Mouse (Mus musculus): ENCODE measurements around the gene Paqr4. TPM values are rescaled to one million over a fixed set of nuclear protein-coding genes. Genes with fewer than 3 reads are reported as not detected.

Gene Paqr4
- polyA plus RNA-seq (2015; fragmentation: Nextera tagmentation; extraction: Ambion mirVana), result 10.5 and 12.2 TPM in 2 replicates

DNA sequence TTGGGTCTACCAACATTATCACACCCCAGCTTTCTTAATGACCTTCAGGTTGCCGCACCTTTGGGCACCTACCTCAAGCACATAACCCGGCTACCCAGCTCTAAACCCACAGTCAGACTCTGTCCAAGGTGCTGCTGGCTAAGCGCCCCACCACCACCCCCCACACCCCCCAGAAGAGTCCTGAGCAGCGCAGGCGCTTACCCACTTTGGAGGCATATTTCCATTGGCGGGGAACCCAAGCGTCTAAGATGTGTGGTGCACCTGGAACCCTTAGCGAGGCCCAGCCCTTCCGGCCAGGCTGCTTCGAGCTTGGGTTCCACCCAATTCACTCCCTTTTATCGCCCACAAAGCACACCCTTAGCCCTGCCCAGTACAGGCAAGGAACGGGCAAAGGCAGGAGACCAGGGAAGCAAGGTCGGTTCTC, at the start of gene Paqr4:
TSS of gene Paqr4 (minus strand) at position 270 of the 424 bp plus-strand sequence.

DNA sequence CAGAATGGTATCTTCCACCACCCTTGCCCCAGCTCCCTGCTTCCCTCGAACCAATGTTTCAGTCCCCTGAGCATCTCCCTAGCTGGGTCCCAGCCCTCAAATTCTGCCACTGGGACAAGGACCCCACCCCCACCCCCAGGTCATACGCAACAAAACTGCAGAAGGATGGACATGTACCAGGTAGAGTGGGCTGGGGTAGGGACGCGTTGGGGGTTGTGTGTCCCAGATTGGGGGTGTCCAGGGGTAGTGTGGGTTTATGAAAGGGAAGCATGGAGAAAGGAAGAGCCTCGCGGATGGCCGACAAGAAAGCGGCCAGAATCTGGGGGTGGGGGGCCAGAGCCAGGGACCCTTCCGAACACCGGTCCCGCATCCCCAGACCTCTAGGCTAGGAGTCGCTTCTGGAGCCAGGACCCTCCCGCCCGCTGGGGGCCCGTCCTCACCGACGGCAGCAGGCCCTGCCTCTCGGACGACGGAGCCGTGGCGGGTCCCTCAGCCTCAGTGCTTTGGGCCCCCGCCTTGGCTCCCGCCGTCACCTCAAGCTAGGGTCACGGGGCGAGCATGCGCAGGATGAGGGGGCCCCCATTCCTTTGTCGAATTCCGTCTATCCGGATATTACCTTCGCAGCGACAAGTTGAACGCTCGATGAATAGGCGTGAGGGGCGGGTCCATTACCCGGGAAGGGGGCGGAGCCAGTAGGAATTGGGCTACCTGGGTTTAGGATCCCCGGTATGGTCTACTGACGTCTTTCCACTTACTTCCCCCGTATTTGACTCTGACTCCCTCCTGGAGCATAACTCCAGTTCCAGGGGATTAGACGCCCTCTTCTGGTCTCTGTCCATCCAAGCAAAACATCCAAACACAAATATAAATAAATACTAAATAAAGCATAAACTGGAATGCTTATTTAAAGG, 45.1 kb upstream of the Paqr4 start, which contains the start of gene Flywch2:
TSS of gene Flywch2 (minus strand) at position 521 of the 911 bp plus-strand sequence.

DNA sequence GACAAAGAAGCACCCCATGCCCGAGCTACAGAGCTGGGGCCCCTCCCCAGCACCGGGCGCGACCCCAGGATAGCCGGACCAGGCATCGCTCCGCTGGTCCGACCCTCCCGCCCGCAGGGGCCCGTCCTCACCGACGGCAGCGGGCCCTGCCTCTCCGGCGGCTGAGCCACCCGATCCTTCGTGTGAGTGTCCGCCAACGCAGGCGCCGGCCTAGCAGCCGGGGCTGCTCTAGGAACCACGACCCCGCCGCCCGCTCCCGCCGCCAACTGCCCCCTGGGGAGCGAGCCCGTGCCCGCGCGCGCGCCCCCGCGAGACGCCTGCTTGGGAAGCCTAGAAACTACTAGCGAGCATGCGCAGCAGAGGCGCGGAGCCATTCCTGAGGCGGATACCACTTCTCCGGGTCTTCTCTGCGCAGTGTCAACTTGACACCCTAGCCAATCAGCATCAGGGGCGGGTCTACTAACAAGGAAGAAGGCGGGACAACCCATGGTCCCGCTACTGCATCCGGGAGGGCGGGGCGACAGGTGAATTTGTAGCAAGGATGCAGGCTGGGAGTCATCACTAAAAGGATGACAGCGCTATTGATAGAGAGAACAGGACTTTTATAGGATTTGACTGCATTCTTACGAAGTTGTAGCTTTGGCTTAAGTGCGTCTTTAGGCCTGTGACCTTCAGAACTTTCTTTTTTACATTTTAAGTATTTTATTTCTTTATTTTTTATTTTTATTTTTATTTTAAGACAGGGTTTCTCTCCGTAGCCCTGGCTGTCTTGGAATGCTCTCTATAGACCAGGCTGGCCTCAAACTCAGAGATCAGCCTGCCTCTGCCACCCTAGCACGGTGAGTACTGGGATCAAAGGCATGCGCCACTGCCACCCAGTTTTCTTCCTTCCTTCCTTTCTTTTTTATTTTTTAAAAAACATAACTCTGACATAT, 30.9 kb upstream of the Paqr4 start, which contains the start of gene Flywch1:
TSS of gene Flywch1 (minus strand) at position 319 of the 935 bp plus-strand sequence.

DNA sequence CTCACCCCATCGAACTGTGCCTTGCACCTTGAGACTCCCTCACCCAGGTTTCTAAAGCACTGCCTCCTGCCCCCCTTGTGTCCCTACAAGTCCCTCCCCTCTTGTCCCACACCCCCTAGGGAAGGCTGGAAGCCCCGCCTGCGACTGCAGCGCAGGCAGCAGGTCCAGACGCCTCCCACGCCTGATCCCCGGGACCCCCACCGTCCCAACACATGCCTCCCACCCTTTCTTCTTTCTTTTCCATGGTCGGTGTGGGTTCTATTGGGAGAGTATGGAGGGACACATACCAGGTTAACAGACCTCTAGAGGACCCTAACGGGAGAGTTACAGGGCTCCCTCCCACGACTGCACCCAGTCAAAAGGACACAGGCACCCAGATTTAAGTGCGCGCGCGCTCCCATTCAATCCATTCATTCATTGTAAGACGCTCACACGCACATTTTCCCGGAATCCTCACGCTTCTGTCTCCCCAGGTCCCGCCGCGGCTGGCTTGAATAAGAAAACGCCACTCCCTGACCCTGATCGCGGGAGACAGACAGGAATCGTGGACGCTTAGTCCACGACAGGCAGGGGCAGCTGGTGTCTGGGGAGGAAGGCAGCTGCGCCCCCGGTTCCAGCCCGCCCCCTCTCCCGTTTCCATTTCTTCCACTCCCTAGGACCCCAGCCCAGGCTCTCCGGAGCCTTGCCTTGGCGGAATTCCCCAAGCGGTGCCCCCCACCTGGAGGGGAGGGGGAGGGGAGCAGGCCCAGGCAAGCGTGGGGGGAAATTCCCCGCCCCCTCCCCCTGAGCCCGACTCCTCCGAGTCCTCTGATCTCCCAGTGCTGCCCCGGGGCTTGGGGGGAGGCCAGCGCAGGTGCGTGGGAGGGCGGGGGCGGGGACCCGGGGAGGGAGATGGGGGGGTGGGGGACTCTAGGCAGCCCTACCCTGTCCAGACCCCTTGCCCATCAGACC, 4.9 kb upstream of the Paqr4 start, which contains the start of gene Kremen2:
TSS of gene Kremen2 (minus strand) at position 533 of the 951 bp plus-strand sequence.

DNA sequence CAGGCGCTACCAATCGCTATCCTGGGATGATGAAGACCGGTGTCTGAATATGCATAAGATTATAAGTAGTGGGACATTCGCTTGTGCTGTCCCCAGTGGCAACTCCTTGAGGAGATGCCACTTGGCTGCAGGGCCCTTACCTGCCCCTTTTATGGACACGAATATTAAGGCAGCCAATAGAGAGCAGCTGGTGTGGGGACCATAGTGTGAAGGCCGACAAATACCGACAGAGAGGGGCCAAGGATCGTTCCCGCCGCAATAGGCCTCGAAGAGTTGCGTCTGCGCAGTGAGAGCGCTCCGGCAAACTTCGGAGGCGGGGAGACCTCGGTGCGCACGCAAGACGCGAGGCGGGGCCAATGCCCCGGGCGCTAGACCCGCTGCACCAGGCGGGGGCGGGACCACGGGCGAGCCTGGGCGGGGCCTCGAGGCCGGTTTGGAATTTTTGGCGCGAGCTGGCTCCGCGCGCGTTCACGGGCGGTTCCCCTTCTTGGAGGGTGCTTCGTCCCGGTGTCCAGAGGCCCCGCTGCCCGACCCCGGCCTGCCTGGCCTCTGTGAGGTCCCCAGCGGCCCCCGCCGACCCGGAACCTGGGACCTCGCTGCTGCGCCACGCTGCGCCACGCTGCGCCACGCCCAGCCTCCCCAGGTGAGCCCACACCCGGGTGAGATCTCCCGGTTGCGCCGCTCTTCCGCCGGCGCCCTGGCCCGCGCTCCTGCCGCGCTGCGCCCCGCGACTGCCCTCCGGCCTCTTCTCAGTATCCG, 14.5 kb downstream of the Paqr4 start, which contains the start of gene Pkmyt1:
TSS of gene Pkmyt1 (plus strand) at position 338 of the 759 bp plus-strand sequence.

DNA sequence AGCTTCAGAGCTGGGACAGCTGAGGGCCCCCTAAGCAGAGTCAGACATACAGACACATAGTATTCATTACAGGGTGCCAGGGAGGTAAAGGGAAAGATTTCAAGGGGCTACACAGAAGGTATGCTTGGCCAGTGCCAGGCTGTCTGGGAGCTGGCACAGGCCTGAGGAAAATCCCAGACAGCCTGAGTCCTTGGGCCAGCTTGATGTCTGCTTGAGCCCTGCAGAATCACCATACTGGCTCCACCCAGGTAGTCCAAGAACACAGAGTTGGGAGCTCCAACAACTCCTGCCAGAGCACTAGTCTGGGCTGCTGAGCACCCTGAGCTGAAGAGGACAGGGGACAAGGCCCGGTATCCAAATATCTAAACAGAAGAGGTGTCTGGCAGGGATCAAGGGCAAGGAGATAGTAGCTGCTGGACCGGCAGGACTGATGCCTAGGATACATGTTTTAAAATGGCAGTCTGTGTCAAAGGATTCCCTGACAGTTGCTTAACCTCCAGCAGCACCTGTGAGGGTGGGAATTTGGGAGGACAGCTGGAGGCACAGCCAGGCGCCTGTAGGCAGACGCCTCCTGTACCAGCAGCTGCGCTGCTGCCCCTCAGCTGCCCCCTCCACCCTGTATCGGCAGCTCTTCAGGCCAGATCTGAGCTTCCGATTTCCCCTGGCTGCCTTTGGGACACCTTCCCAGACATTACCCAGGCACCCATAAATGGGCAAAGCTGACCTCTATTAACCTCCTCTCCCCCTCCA, 18.1 kb downstream of the Paqr4 start, which contains the start of gene 1520401A03Rik:
TSS of gene 1520401A03Rik (minus strand) at position 408 of the 750 bp plus-strand sequence.

Other genes with a start within 250 kb of the Paqr4 start
- 6.9 and 8.1 TPM in 2 replicates for gene Zfp213, start 176.6 kb downstream of the Paqr4 start, polyA plus RNA-seq (2015; fragmentation: Nextera tagmentation; extraction: Ambion mirVana)
- gene Zfp13, start 141.4 kb downstream of the Paqr4 start, polyA plus RNA-seq (2015; fragmentation: Nextera tagmentation; extraction: Ambion mirVana), result 1.9 and 2.2 TPM in 2 replicates
- not detected in 2 replicates for gene Zscan10, start 140.0 kb downstream of the Paqr4 start, polyA plus RNA-seq (2015; fragmentation: Nextera tagmentation; extraction: Ambion mirVana)
- 3.0 and 4.4 TPM in 2 replicates for gene Mmp25, start 95.6 kb downstream of the Paqr4 start, polyA plus RNA-seq (2015; fragmentation: Nextera tagmentation; extraction: Ambion mirVana)
- gene Bicdl2, start 80.4 kb downstream of the Paqr4 start, polyA plus RNA-seq (2015; fragmentation: Nextera tagmentation; extraction: Ambion mirVana), result 0.11 and 0.35 TPM in 2 replicates
- gene Hcfc1r1, start 67.3 kb downstream of the Paqr4 start, polyA plus RNA-seq (2015; fragmentation: Nextera tagmentation; extraction: Ambion mirVana), result 43.1 and 43.5 TPM in 2 replicates
- 21.1 and 22.3 TPM in 2 replicates for gene Thoc6, start 67.0 kb downstream of the Paqr4 start, polyA plus RNA-seq (2015; fragmentation: Nextera tagmentation; extraction: Ambion mirVana)
- 3.4 and 4.0 TPM in 2 replicates for gene Tnfrsf12a, start 63.4 kb downstream of the Paqr4 start, polyA plus RNA-seq (2015; fragmentation: Nextera tagmentation; extraction: Ambion mirVana)
- 0.11 TPM in 1 of 2 replicates, not detected in the other for gene Cldn6, start 61.6 kb downstream of the Paqr4 start, polyA plus RNA-seq (2015; fragmentation: Nextera tagmentation; extraction: Ambion mirVana)
- gene Cldn9, start 56.8 kb downstream of the Paqr4 start, polyA plus RNA-seq (2015; fragmentation: Nextera tagmentation; extraction: Ambion mirVana), result 0.08 TPM in 2 replicates
- gene 1520401A03Rik, start 18.1 kb downstream of the Paqr4 start, polyA plus RNA-seq (2015; fragmentation: Nextera tagmentation; extraction: Ambion mirVana), result 0.11 TPM in 1 of 2 replicates, not detected in the other
- gene Pkmyt1, start 14.5 kb downstream of the Paqr4 start, polyA plus RNA-seq (2015; fragmentation: Nextera tagmentation; extraction: Ambion mirVana), result 37.2 and 39.2 TPM in 2 replicates
- not detected in 2 replicates for gene Kremen2, start 5.0 kb upstream of the Paqr4 start, polyA plus RNA-seq (2015; fragmentation: Nextera tagmentation; extraction: Ambion mirVana)
- gene Flywch1, start 30.7 kb upstream of the Paqr4 start, polyA plus RNA-seq (2015; fragmentation: Nextera tagmentation; extraction: Ambion mirVana), result 19.2 and 22.6 TPM in 2 replicates
- 3.5 and 6.6 TPM in 2 replicates for gene Flywch2, start 45.2 kb upstream of the Paqr4 start, polyA plus RNA-seq (2015; fragmentation: Nextera tagmentation; extraction: Ambion mirVana)
- 290 and 303 TPM in 2 replicates for gene Srrm2, start 49.7 kb upstream of the Paqr4 start, polyA plus RNA-seq (2015; fragmentation: Nextera tagmentation; extraction: Ambion mirVana)
- 632 and 659 TPM in 2 replicates for gene Elob, start 88.3 kb upstream of the Paqr4 start, polyA plus RNA-seq (2015; fragmentation: Nextera tagmentation; extraction: Ambion mirVana)
- gene Prss33, start 95.2 kb upstream of the Paqr4 start, polyA plus RNA-seq (2015; fragmentation: Nextera tagmentation; extraction: Ambion mirVana), result not detected in 2 replicates
- gene Prss32, start 103.0 kb upstream of the Paqr4 start, polyA plus RNA-seq (2015; fragmentation: Nextera tagmentation; extraction: Ambion mirVana), result not detected in 2 replicates
- gene Prss41, start 103.3 kb upstream of the Paqr4 start, polyA plus RNA-seq (2015; fragmentation: Nextera tagmentation; extraction: Ambion mirVana), result not detected in 2 replicates
- gene Prss21, start 127.2 kb upstream of the Paqr4 start, polyA plus RNA-seq (2015; fragmentation: Nextera tagmentation; extraction: Ambion mirVana), result not detected in 2 replicates
- gene Dcpp1, start 140.0 kb upstream of the Paqr4 start, polyA plus RNA-seq (2015; fragmentation: Nextera tagmentation; extraction: Ambion mirVana), result not detected in 2 replicates
- not detected in 2 replicates for gene Dcpp2, start 140.0 kb upstream of the Paqr4 start, polyA plus RNA-seq (2015; fragmentation: Nextera tagmentation; extraction: Ambion mirVana)
- gene Dcpp3, start 176.6 kb upstream of the Paqr4 start, polyA plus RNA-seq (2015; fragmentation: Nextera tagmentation; extraction: Ambion mirVana), result not detected in 2 replicates
- gene Sbp, start 200.8 kb upstream of the Paqr4 start, polyA plus RNA-seq (2015; fragmentation: Nextera tagmentation; extraction: Ambion mirVana), result not detected in 2 replicates
- gene Sbpl, start 214.4 kb upstream of the Paqr4 start, polyA plus RNA-seq (2015; fragmentation: Nextera tagmentation; extraction: Ambion mirVana), result not detected in 2 replicates
- gene Prss30, start 239.7 kb upstream of the Paqr4 start, polyA plus RNA-seq (2015; fragmentation: Nextera tagmentation; extraction: Ambion mirVana), result 0.20 and 0.36 TPM in 2 replicates

Measured in spleen, postnatal 0 days (tissue).